Mouse (Mus musculus): ENCODE measurements around the gene Slc13a2. TPM values are rescaled to one million over a fixed set of nuclear protein-coding genes. Genes with fewer than 3 reads are reported as not detected.

The Slc13a2 gene
- polyA plus RNA-seq, 1 experiment from 2014 or later, result 0.05 TPM

DNA sequence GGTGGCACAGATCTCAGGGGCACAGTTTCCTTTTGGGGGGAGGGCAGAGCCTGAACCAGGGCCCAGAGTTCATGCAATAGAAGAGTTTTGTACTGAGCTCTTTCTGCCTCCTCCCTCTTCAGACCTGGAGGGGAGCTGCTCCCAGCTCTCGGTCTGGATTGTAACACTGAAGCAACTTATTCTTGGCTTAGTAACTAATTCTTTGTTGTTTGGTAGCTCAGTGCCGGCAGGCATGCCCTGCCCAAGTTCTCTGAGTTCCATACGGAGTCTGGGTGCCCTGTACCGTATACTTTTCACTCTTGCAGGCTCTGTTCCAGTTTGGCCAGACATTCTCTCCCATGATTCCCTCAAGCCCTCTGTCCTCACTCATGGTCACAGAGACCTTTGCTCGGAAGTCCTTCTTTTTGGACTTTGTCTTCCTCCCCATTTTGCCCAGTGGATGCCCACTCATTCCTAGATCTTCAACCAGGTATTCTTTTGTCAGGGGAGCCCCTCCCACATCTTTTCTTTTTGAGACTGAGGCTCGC is 9.6 kb downstream of the Slc13a2 start:
- Histone ChIP-seq H3K9me3 (replicated peaks) (no peaks in the 10 kb centered on the region), H3K4me2 (no peak overlapping the region), H3K27ac (replicated peaks) (no peak overlapping the region), H3K4me1 (replicated peaks) (0 out of 2 replicates have a peak, but pooled peaks cover 5% of the 10 kb centered on the region), H3K9ac (no peak overlapping the region), H3K36me3 (replicated peaks) (no peaks in the 10 kb centered on the region), H3K4me3 (replicated peaks) (no peak overlapping the region), H3K27me3 (no peaks in the 10 kb centered on the region)
- WGBS (ENCODE audit: insufficient replicate concordance), result 63% methylated on average over 6 of the region's 6 CpGs
- ATAC-seq (ENCODE audit: insufficient read depth), result no peak

GRCm38 (mm10) chr11:78411606-78412323 is 10.3 kb downstream of the Slc13a2 start:
- Histone ChIP-seq H3K4me1 (replicated peaks) (0 out of 2 replicates have a peak, but pooled peaks cover 5% of the 10 kb centered on the region), H3K4me3 (replicated peaks) (no peak overlapping the region), H3K27ac (replicated peaks) (no peak overlapping the region), H3K9me3 (replicated peaks) (no peaks in the 10 kb centered on the region), H3K27me3 (no peaks in the 10 kb centered on the region), H3K4me2 (no peak overlapping the region), H3K9ac (no peak overlapping the region), H3K36me3 (replicated peaks) (no peaks in the 10 kb centered on the region)
- WGBS (ENCODE audit: insufficient replicate concordance), result 65% methylated on average over 11 of the region's 11 CpGs
- no peak for ATAC-seq (ENCODE audit: insufficient read depth)

DNA sequence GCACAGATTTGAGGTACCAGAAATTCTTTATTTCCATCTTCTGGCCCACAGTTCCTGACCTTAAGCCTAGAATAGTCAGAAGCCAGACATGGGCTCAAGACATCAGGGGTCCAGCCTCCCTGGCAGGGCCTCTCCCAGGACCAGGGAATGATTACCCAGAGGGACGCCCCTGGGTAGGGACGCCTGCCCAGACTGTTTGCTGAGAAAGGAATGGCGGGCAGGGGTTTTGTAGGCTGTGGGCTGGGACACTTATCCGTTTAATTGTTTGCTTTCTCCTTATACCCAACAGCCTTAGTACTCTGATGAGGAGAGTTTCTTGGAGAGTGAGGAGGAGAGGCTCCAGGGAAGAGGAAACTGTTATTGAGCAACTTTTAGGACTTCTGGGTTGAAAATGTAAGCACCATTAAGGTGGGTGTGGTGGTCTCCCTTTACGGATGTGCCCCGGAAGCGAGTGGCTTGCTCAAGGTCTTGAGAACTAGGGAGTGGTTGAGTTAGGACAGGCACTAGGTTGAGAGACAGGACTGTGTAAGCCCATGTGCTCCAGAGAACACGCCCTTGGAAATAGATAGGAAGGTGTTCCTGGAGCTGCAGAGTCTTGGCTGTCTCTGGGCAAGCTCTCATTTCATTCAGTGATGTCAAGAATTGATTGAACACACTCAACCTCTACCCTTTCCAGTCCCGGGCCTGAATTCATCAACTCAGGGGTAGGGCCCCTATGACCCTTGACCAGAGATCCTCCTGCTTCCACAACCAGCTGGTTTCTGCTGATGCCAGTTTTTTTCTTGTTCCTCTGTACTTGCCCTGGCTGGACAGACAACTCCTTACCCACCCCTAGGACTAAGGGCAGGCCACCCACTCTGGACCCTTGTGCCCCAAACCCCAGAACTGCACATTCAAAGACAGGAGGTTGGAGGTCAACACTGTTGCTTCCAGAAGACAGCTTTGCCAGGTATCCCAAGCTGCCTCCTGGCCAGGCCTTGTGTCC is 13.5 kb downstream of the Slc13a2 start:
- 56% methylated on average over 9 of the region's 9 CpGs for WGBS (ENCODE audit: insufficient replicate concordance)
- ATAC-seq (ENCODE audit: insufficient read depth), result no peak
- Histone ChIP-seq H3K27ac (replicated peaks) (no peak overlapping the region), H3K9me3 (replicated peaks) (no peaks in the 10 kb centered on the region), H3K9ac (no peak overlapping the region), H3K4me2 (no peak overlapping the region), H3K4me1 (replicated peaks) (0 out of 2 replicates have a peak, but pooled peaks cover 5% of the 10 kb centered on the region), H3K4me3 (replicated peaks) (no peak overlapping the region), H3K27me3 (no peaks in the 10 kb centered on the region; the same call in 1 of the 2 replicates), H3K36me3 (replicated peaks) (no peaks in the 10 kb centered on the region)

GRCm38 (mm10) chr11:78402062-78402461 is 20.0 kb downstream of the Slc13a2 start:
- no peaks in the 10 kb centered on the region for H3K9me3 ChIP-seq (replicated peaks)
- WGBS (ENCODE audit: insufficient replicate concordance), result 55% methylated on average over 6 of the region's 6 CpGs
- H3K4me2 ChIP-seq, result no peak overlapping the region
- H3K27me3 ChIP-seq, result peaks cover 5% of the 10 kb centered on the region; the same call in 1 of the 2 replicates
- no peak overlapping the region for H3K4me3 ChIP-seq (replicated peaks)
- no peak overlapping the region for H3K9ac ChIP-seq
- H3K27ac ChIP-seq (replicated peaks), result no peak overlapping the region
- no peak for ATAC-seq (ENCODE audit: insufficient read depth)
- H3K36me3 ChIP-seq (replicated peaks), result no peaks in the 10 kb centered on the region
- H3K4me1 ChIP-seq (replicated peaks), result 0 out of 2 replicates have a peak, but pooled peaks cover 10% of the 10 kb centered on the region

GRCm38 (mm10) chr11:78401469-78401868 is 20.5 kb downstream of the Slc13a2 start:
- Histone ChIP-seq H3K9me3 (replicated peaks) (no peaks in the 10 kb centered on the region), H3K36me3 (replicated peaks) (no peaks in the 10 kb centered on the region), H3K4me2 (no peak overlapping the region), H3K4me1 (replicated peaks) (0 out of 2 replicates have a peak, but pooled peaks cover 10% of the 10 kb centered on the region), H3K27ac (replicated peaks) (no peak overlapping the region), H3K9ac (no peak overlapping the region), H3K27me3 (peaks cover 5% of the 10 kb centered on the region; the same call in 1 of the 2 replicates), H3K4me3 (replicated peaks) (no peak overlapping the region)
- ATAC-seq (ENCODE audit: insufficient read depth), result no peak
- WGBS (ENCODE audit: insufficient replicate concordance), result 60% methylated on average over 3 of the region's 3 CpGs

DNA sequence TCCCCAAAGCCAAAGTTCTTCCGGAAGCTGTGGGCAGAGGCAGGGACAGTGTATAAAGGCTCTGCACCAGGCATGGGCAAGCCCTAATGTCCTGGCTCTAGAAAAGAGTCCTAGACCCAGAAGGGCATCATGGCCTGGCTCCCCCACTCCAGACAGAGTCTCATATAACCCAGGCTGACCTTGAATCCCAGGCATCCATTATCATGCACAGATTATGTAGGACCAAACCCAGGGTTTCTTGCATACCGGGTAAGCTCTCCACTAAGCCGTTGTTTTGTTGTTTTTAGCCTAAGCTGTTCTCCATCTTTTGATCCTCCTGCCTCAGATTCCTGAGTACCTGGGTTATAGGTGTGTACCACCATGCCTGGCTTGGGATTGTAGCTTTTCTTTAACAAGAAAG is 21.1 kb downstream of the Slc13a2 start:
- 0 out of 2 replicates have a peak, but pooled peaks cover 10% of the 10 kb centered on the region for H3K4me1 ChIP-seq (replicated peaks)
- no peaks in the 10 kb centered on the region for H3K9me3 ChIP-seq (replicated peaks)
- H3K36me3 ChIP-seq (replicated peaks), result no peaks in the 10 kb centered on the region
- no peak for ATAC-seq (ENCODE audit: insufficient read depth)
- no peak overlapping the region for H3K4me3 ChIP-seq (replicated peaks)
- no peak overlapping the region for H3K4me2 ChIP-seq
- 42% methylated on average over 3 of the region's 3 CpGs for WGBS (ENCODE audit: insufficient replicate concordance)
- peaks cover 5% of the 10 kb centered on the region; the same call in 1 of the 2 replicates for H3K27me3 ChIP-seq
- no peak overlapping the region for H3K9ac ChIP-seq
- H3K27ac ChIP-seq (replicated peaks), result no peak overlapping the region

DNA sequence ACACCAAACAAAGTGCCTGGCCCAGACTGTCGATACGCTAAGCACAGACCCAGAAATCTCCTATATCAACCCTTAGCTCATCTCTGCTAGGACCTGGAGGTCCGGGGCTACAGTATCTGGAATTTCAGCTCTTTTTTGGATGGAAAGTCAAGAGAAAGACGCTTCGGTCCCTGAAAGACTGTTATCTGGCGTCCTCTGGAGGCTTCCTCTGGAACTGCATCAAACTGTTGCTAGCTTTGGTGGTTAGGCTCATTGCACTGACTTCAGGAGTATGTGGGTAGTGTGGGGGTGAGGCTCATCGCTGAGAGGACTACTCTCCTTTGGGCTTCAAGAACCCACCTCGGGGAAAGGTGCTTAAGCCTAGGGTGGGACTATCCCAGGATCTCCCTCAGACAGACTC is 22.3 kb downstream of the Slc13a2 start:
- Histone ChIP-seq H3K27me3 (peaks cover 5% of the 10 kb centered on the region; the same call in 1 of the 2 replicates), H3K4me2 (no peak overlapping the region), H3K4me3 (replicated peaks) (no peak overlapping the region), H3K9me3 (replicated peaks) (no peaks in the 10 kb centered on the region), H3K4me1 (replicated peaks) (0 out of 2 replicates have a peak, but pooled peaks cover 10% of the 10 kb centered on the region), H3K9ac (no peak overlapping the region), H3K27ac (replicated peaks) (no peak overlapping the region), H3K36me3 (replicated peaks) (no peaks in the 10 kb centered on the region)
- WGBS (ENCODE audit: insufficient replicate concordance), result 13% methylated on average over 8 of the region's 8 CpGs
- no peak for ATAC-seq (ENCODE audit: insufficient read depth)

DNA sequence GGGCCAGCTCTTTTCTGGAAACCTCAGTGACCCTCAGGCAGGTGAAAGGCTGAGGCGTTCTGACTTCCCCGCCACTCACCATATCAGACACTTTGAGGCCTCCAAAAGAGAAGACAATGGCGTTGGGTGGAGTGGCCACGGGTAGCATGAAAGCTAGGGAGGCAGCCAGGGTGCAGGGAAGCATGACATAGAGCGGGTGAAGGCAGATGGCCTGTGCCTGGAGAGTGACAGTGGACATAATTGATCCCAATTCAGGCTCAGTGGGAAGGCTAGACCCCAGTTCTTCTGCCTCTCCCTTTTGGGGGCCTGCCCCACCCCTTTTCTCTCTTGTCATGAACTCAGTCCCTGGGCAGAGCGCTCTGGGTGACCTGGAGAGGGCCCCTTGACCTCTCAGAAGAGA is 23.8 kb downstream of the Slc13a2 start:
- Histone ChIP-seq H3K4me1 (replicated peaks) (peaks cover 10% of the 10 kb centered on the region; the same call in 1 of the 2 replicates), H3K36me3 (replicated peaks) (no peaks in the 10 kb centered on the region), H3K9ac (no peak overlapping the region), H3K27ac (replicated peaks) (no peak overlapping the region), H3K4me3 (replicated peaks) (no peak overlapping the region), H3K9me3 (replicated peaks) (no peaks in the 10 kb centered on the region), H3K4me2 (no peak overlapping the region), H3K27me3 (peaks cover 2% of the 10 kb centered on the region; the same call in 1 of the 2 replicates)
- ATAC-seq (ENCODE audit: insufficient read depth), result no peak
- 64% methylated on average over 6 of the region's 6 CpGs for WGBS (ENCODE audit: insufficient replicate concordance)

DNA sequence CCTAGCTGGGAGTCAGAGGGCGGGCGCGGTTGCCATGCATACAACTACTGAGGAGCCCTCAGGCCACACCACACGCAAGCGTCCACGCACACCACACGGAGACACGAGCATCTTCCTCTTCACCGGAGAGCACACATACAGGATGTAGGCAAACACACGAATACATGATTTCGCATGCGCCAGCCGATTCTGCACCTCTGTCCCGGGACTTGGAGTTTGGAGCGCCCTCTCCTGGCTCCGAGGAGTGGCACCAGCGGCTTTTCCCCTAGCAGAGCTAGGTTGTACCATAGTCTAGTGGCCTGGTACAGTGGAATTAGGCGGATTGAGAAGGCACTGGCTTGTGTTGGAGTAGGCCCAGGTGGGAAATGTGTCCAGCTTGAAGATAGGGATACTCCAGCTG is 24.6 kb downstream of the Slc13a2 start:
- Histone ChIP-seq H3K36me3 (replicated peaks) (no peaks in the 10 kb centered on the region), H3K9me3 (replicated peaks) (no peaks in the 10 kb centered on the region), H3K27me3 (no peaks in the 10 kb centered on the region), H3K4me3 (replicated peaks) (no peak overlapping the region), H3K4me2 (peak overlapping the region; percentile 20), H3K9ac (no peak overlapping the region), H3K27ac (replicated peaks) (no peak overlapping the region), H3K4me1 (replicated peaks) (peaks cover 10% of the 10 kb centered on the region; the same call in 1 of the 2 replicates)
- no peak for ATAC-seq (ENCODE audit: insufficient read depth)
- 17% methylated on average over 18 of the region's 18 CpGs for WGBS (ENCODE audit: insufficient replicate concordance)

GRCm38 (mm10) chr11:78396950-78397349 is 25.1 kb downstream of the Slc13a2 start:
- Histone ChIP-seq H3K27me3 (no peaks in the 10 kb centered on the region), H3K27ac (replicated peaks) (no peak overlapping the region), H3K36me3 (replicated peaks) (no peaks in the 10 kb centered on the region), H3K9ac (no peak overlapping the region), H3K4me3 (replicated peaks) (no peak overlapping the region), H3K4me2 (peak overlapping the region; percentile 20; the same call in 1 of the 2 replicates), H3K4me1 (replicated peaks) (peaks cover 10% of the 10 kb centered on the region; the same call in 1 of the 2 replicates), H3K9me3 (replicated peaks) (no peaks in the 10 kb centered on the region)
- no peak for ATAC-seq (ENCODE audit: insufficient read depth)
- WGBS (ENCODE audit: insufficient replicate concordance), result 55% methylated on average over 11 of the region's 11 CpGs
